Mouse (Mus musculus) hindbrain, postnatal 0 days (tissue): ENCODE measurements at regions not wholly inside any gene's neighbourhood (a gene's known extent, or its start where the extent isn't known, plus 50 kb on each side); places are given as distances from the start of the nearest gene placed in this dataset.

Source experiments
- ATAC-seq: fragments of 200-750 bp; cut with Nextera tagmentation; 2 replicates; pipeline ENCODE4 v1.8.0; 2017; ENCODE audit warnings: mild to moderate bottlenecking, moderate TSS enrichment, moderate library complexity
- DNase-seq: peaks from one replicate; pipeline ENCODE4 v3.0.0-alpha.2; 2015; ENCODE audit warnings: low spot score
- H3K27ac ChIP-seq: fragments of 300-500 bp; sonication (generic); 2 replicates; pipeline ENCODE4 v1.5.1; 2014; ENCODE audit warnings: mild to moderate bottlenecking
- H3K27me3 ChIP-seq: fragments of 300-500 bp; sonication (generic); 2 replicates; pipeline ENCODE4 v1.6.1; 2014; ENCODE audit warnings: low read length, mixed read lengths; ENCODE audit not compliant: insufficient read depth
- H3K36me3 ChIP-seq: fragments of 300-500 bp; sonication (generic); 2 replicates; pipeline ENCODE4 v1.6.1; 2014; ENCODE audit warnings: low read length, mixed read lengths; ENCODE audit not compliant: insufficient read depth
- H3K4me1 ChIP-seq: fragments of 300-500 bp; sonication (generic); 2 replicates; pipeline ENCODE4 v1.6.1; 2014; ENCODE audit warnings: antibody characterized with exemption, low read length, mixed read lengths; ENCODE audit not compliant: insufficient read depth
- H3K4me2 ChIP-seq: fragments of 300-500 bp; sonication (generic); 2 replicates; pipeline ENCODE4 v1.6.1; 2014; ENCODE audit warnings: low read depth, mild to moderate bottlenecking, low read length, moderate library complexity, mixed read lengths
- H3K4me3 ChIP-seq: fragments of 300-500 bp; sonication (generic); 2 replicates; pipeline ENCODE4 v1.5.1; 2014; ENCODE audit warnings: low read length
- H3K9ac ChIP-seq: fragments of 300-500 bp; sonication (generic); replicated peaks from 2 replicates; pipeline ENCODE4 v1.6.1; 2014; ENCODE audit warnings: mild to moderate bottlenecking, low read length, moderate library complexity, mixed read lengths
- H3K9me3 ChIP-seq: fragments of 300-500 bp; sonication (generic); 2 replicates; pipeline ENCODE4 v1.6.1; 2016; ENCODE audit warnings: low read length, mixed read lengths
- CTCF ChIP-seq: IDR thresholded peaks from 2 replicates; pipeline ENCODE4 v1.5.1; 2016; ENCODE audit warnings: antibody characterized with exemption, control low read depth, low read depth
- WGBS: fragments of 180-500 bp; shearing (Covaris S2); extraction: QIAGEN DNeasy Blood & Tissue Kit; methylation state at CpG from one replicate; pipeline ENCODE4 v1.1.7; 2014; 5-methylcytosine and 5-hydroxymethylcytosine counted together

- Histone ChIP-seq H3K27ac (no peak overlapping the region), H3K9me3 (no peaks in the 10 kb centered on the region), H3K9ac (no peak overlapping the region), H3K27me3 (no peaks in the 10 kb centered on the region), H3K4me1 (no peaks in the 10 kb centered on the region), H3K4me2 (no peak overlapping the region), H3K36me3 (no peaks in the 10 kb centered on the region), H3K4me3 (no peak overlapping the region)
- WGBS, result 88% methylated on average over 5 of the region's 5 CpGs
- ATAC-seq (no peak), DNase-seq (no peak)
- TF ChIP-seq CTCF, result no peak
Observed at GRCm38 (mm10) chr6:93003812-93004211, 60.5 kb upstream of the Adamts9 start.

DNA sequence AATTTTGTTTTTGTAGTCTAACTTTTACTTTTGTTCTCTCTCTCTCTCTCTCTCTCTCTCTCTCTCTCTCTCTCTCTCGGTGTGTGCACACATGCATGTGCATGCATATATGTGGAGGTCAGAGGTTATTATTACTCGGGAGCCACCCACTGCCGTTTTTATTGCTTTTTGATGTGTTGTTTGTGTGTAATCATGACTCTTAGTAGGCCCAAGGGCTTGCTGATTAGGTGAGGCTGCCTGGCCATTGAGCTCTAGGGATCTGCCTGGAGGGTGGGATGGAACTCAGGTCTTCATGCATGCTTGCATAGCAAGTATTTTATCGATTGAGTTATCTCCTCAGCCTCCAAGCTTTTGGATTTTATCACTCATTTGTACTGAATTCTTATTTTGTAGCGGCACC lies 50.4 kb upstream of the Adamts9 start:
- WGBS, result 92% methylated on average over 5 of the region's 5 CpGs
- Histone ChIP-seq H3K27ac (no peak overlapping the region), H3K4me2 (no peak overlapping the region), H3K4me3 (no peak overlapping the region), H3K9me3 (no peaks in the 10 kb centered on the region), H3K27me3 (no peaks in the 10 kb centered on the region), H3K36me3 (no peaks in the 10 kb centered on the region), H3K4me1 (no peaks in the 10 kb centered on the region), H3K9ac (no peak overlapping the region)
- ATAC-seq (no peak), DNase-seq (no peak)
- no peak for TF ChIP-seq CTCF
